Mouse (Mus musculus) midbrain, embryonic 11.5 days (tissue): ENCODE measurements around the gene Ggnbp2. TPM values are rescaled to one million over a fixed set of nuclear protein-coding genes. Genes with fewer than 3 reads are reported as not detected.
"Not testable (repeated sequence)": the region's sequence is repeated elsewhere in the genome, so short reads cannot be mapped to it uniquely, and the experiment has no call there.

ENCODE experiments used
- ATAC-seq: fragments of 200-750 bp; cut with Nextera tagmentation; 2 replicates; pipeline ENCODE4 v1.8.0; 2017; ENCODE audit warnings: moderate TSS enrichment, moderate library complexity; ENCODE audit not compliant: low FRiP score
- DNase-seq: peaks from one replicate; pipeline ENCODE4 v3.0.0; 2015; ENCODE audit warnings: low spot score; ENCODE audit errors: missing footprints
- H3K27ac ChIP-seq: fragments of 300-500 bp; sonication (generic); 2 replicates; pipeline ENCODE4 v1.5.1; 2014; ENCODE audit warnings: low read depth, low read length
- H3K27me3 ChIP-seq: fragments of 300-500 bp; sonication (generic); 2 replicates; pipeline ENCODE4 v1.6.1; 2014; ENCODE audit warnings: mild to moderate bottlenecking, low read length, moderate library complexity, mixed read lengths; ENCODE audit not compliant: control insufficient read depth, insufficient read depth
- H3K36me3 ChIP-seq: fragments of 300-500 bp; sonication (generic); 2 replicates; pipeline ENCODE4 v1.6.1; 2014; ENCODE audit warnings: mild to moderate bottlenecking, low read length, moderate library complexity, mixed read lengths; ENCODE audit not compliant: control insufficient read depth, insufficient read depth
- H3K4me1 ChIP-seq: fragments of 300-500 bp; sonication (generic); 2 replicates; pipeline ENCODE4 v1.6.1; 2014; ENCODE audit warnings: low read length; ENCODE audit not compliant: control insufficient read depth, insufficient read depth
- H3K4me2 ChIP-seq: fragments of 300-500 bp; sonication (generic); 2 replicates; pipeline ENCODE4 v1.6.1; 2014; ENCODE audit warnings: mild to moderate bottlenecking, moderate library complexity
- H3K4me3 ChIP-seq: fragments of 300-500 bp; sonication (generic); 2 replicates; pipeline ENCODE4 v1.5.1; 2014; ENCODE audit warnings: low read depth, low read length
- H3K9ac ChIP-seq: fragments of 300-500 bp; sonication (generic); 2 replicates; pipeline ENCODE4 v1.6.1; 2014; ENCODE audit warnings: low read length
- H3K9me3 ChIP-seq: fragments of 300-500 bp; sonication (generic); 2 replicates; pipeline ENCODE4 v1.6.1; 2016; ENCODE audit warnings: low read length; ENCODE audit not compliant: control insufficient read depth
- WGBS: fragments of 180-500 bp; shearing (Covaris S2); extraction: QIAGEN DNeasy Blood & Tissue Kit; methylation state at CpG from one replicate; pipeline ENCODE4 v1.1.7; 2014; 5-methylcytosine and 5-hydroxymethylcytosine counted together
- polyA plus RNA-seq: library from polyadenylated mRNA; unstranded; fragments of >200 nt; fragmentation: Nextera tagmentation; extraction: Ambion mirVana; gene quantifications from 2 replicates; pipeline ENCODE4 v1.2.1, GENCODE M21; 2014

The Ggnbp2 gene
- polyA plus RNA-seq, 1 experiment from 2014 or later = 71.0 TPM

DNA sequence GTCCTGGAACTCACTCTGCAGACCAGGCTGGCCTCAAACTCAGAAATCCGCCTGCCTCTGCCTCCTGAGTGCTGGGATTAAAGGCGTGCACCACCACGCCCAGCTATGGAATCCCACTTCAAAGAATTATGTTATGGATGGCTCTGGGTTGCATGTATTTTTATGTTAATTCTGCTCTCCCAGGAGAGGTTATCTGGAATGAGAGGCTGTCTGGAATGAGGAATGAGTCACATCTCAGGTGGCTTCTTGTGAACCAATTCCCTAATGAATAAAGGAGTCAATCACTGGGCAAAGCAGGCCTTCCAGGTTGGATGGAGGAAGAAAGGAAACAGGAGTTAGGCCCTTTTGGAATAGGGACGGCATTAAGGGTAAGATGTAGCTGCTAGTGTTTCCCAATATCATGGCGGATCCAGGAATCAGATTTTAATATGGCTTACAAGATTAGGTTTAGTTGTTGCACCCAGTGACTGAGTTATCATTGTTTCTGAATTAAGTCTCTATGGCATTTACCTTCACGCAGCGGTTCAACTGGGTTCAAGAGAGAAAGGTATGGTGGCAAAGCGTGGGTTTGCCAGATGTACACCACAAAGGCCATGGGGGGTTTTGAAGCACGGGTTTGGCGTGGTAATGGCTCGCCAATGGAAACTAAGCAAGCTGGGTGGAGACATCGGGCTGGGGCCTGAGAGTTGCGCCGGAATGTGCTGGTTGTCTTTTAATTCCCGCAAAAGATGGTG lies 23.7 kb downstream of the Ggnbp2 start:
- H3K27ac ChIP-seq = no peak overlapping the region
- H3K4me1 ChIP-seq = no peaks in the 10 kb centered on the region
- H3K4me2 ChIP-seq = no peak overlapping the region
- H3K4me3 ChIP-seq = no peak overlapping the region
- ATAC-seq (no peak), DNase-seq (peak; percentile 69)
- H3K9me3 ChIP-seq = no peaks in the 10 kb centered on the region
- H3K36me3 ChIP-seq = peaks cover 7% of the 10 kb centered on the region; the same call in 1 of the 2 replicates
- 95% methylated on average over 15 of the region's 15 CpGs for WGBS
- no peak overlapping the region for H3K9ac ChIP-seq
- H3K27me3 ChIP-seq = no peaks in the 10 kb centered on the region

DNA sequence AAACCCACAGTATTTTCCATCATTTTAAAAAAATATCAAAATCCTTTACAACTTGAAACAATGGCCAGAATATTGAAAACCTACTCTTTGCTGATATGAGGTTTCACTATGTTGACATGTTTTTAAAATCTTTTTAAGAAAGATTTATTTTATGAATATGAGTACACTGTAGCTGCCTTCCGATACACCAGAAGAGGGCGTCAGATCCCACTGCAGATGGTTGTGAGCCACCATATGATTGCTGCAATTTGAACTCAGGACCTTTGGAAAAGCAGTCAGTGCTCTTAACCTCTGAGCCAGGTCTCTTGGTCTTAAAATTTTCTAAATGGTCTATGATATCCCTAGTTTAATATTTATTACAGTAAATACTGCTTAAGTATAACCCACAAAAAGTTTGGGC lies 31.3 kb downstream of the Ggnbp2 start:
- H3K27ac ChIP-seq = no peak overlapping the region
- 86% methylated on average over 2 of the region's 2 CpGs for WGBS
- no peak overlapping the region for H3K9ac ChIP-seq
- peaks cover 10% of the 10 kb centered on the region; the same call in 1 of the 2 replicates for H3K36me3 ChIP-seq
- no peak overlapping the region for H3K4me2 ChIP-seq
- no peaks in the 10 kb centered on the region for H3K27me3 ChIP-seq
- no peak overlapping the region for H3K4me3 ChIP-seq
- H3K9me3 ChIP-seq = no peaks in the 10 kb centered on the region
- ATAC-seq = no peak
- H3K4me1 ChIP-seq = no peaks in the 10 kb centered on the region
- DNase-seq = no peak

- peak overlapping the region; percentile 96 for H3K4me2 ChIP-seq
- DNase-seq, H3K9me3 ChIP-seq, ATAC-seq, H3K4me1 ChIP-seq, H3K27me3 ChIP-seq, H3K36me3 ChIP-seq: not testable (repeated sequence)
- 0 out of 2 replicates have a peak overlapping the region, but pooled peaks have one; percentile 3 for H3K27ac ChIP-seq
- 81% methylated on average over 11 of the region's 11 CpGs for WGBS
- H3K4me3 ChIP-seq = peak overlapping the region; percentile 48
- peak overlapping the region; percentile 70 for H3K9ac ChIP-seq
These were observed 41.1 kb downstream of the Ggnbp2 start for GRCm38 (mm10) chr11:84829495-84829894.

DNA sequence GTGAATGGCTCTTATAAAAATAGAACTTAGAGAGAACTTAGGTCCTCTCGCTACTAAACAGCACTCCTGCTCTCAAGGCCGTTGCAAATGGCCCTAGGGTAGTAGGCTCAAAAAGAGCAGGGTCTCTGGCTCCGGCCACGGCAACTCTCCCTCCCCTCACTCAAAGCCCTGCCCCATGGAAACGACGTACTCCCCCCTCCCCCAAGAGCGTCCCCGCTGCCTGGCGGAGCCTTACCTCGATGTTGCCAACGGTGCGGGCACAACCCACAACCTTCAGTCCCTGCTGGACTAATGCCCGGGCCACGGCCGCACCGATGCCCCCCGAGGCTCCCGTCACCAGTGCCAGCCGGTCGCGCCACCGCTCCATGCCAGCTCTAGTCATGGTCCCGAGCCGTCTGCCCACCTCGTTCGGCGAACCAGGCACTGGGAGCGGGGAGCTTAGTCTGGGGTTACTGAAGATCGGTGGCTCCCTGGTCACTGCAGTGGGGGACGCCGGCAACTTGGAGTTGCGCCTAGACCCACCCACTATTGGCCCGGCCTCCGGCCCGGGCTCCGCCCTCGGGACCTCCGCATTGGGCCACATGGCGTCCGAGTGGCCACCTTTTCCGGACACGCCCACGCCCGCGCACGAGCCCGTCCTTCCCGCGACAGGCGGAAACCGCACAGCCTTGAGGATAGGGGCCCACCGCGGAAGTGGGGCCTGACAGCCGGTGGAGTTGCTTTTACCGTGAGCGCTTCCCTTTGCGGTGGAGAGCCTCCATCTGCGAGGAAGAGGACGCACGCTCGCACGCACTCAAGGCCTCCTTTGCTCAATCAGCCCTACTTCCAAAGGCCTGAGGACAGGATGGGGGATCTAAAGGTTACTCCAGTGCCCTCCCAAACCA lies 41.9 kb downstream of the Ggnbp2 start, which contains the start of gene Dhrs11:
Gene Dhrs11, minus strand, starts transcription at position 479 of the 884 bp plus-strand sequence.
- under 1% methylated on average over 62 of the region's 62 CpGs for WGBS
- Histone ChIP-seq H3K27ac (0 out of 2 replicates have a peak within 1 kb of the TSS, but pooled peaks have one; percentile 3), H3K9me3 (no peaks in the 10 kb centered on the region), H3K4me1 (peaks cover 5% of the 10 kb centered on the region; the same call in 1 of the 2 replicates), H3K9ac (peak within 1 kb of the TSS; percentile 70), H3K4me3 (peak within 1 kb of the TSS; percentile 48), H3K4me2 (peak within 1 kb of the TSS; percentile 96), H3K27me3 (no peaks in the 10 kb centered on the region), H3K36me3 (no peaks in the 10 kb centered on the region)
- ATAC-seq (peak; percentile 95), DNase-seq (peak; percentile 97)

- peak overlapping the region; percentile 48 for H3K4me3 ChIP-seq
- H3K27ac ChIP-seq = no peak overlapping the region
- no peak for DNase-seq
- 43% methylated on average over 3 of the region's 3 CpGs for WGBS
- no peaks in the 10 kb centered on the region for H3K27me3 ChIP-seq
- no peaks in the 10 kb centered on the region for H3K36me3 ChIP-seq
- H3K9me3 ChIP-seq = no peaks in the 10 kb centered on the region
- peak overlapping the region; percentile 96 for H3K4me2 ChIP-seq
- peak overlapping the region; percentile 70; the same call in 1 of the 2 replicates for H3K9ac ChIP-seq
- ATAC-seq = no peak
- peaks cover 5% of the 10 kb centered on the region; the same call in 1 of the 2 replicates for H3K4me1 ChIP-seq
These were observed 42.6 kb downstream of the Ggnbp2 start for GRCm38 (mm10) chr11:84827901-84828503.

DNA sequence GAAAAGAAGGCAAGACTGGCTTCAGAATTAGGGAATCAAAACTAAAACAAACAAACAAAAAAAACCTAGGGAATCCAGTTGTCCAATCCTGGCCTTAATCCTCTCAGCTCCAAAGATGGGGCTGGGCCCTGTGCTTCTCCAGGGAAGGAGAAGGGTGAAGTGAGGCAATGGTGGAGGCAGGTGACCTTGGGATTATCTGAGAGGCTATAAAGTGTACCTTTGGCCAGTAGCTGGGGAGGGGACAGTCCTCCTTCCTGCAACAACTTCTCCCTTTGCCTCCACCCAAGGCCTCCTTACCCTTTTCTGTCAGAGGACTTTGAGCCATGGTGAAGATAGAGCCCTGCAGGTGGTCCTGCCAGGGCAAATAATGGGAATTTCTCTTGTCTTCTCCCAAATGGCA lies 43.1 kb downstream of the Ggnbp2 start:
- ATAC-seq (no peak), DNase-seq (no peak)
- Histone ChIP-seq H3K36me3 (no peaks in the 10 kb centered on the region), H3K27ac (no peak overlapping the region), H3K27me3 (no peaks in the 10 kb centered on the region), H3K4me1 (peaks cover 5% of the 10 kb centered on the region; the same call in 1 of the 2 replicates), H3K9ac (no peak overlapping the region), H3K4me2 (no peak overlapping the region), H3K4me3 (no peak overlapping the region), H3K9me3 (no peaks in the 10 kb centered on the region)

DNA sequence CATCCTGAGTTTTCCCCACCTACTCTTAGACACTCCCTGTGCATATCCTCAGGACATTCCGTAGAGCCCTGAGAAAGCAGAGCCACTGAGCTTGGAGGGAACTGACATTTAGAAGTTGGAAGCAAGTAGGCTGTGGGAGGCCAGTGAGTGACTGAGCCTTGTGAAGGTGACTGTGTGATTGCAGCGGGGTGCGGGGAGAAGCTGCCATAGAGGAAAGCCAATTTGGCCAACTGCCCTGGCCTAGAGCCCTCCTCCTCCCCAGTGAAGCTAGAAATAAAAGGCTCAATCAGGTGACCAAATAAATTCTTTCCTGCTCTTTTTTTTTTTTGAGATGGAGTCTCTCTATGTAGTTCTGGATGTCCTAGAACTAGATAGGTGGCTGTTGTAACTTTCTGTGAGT lies 44.4 kb downstream of the Ggnbp2 start:
- no peaks in the 10 kb centered on the region for H3K9me3 ChIP-seq
- DNase-seq = no peak
- H3K4me1 ChIP-seq = peaks cover 5% of the 10 kb centered on the region; the same call in 1 of the 2 replicates
- no peak overlapping the region for H3K4me3 ChIP-seq
- H3K9ac ChIP-seq = no peak overlapping the region
- no peaks in the 10 kb centered on the region for H3K36me3 ChIP-seq
- no peak for ATAC-seq
- no peak overlapping the region for H3K4me2 ChIP-seq
- H3K27ac ChIP-seq = no peak overlapping the region
- 80% methylated on average over 3 of the region's 3 CpGs for WGBS
- no peaks in the 10 kb centered on the region for H3K27me3 ChIP-seq

- 90% methylated on average over 10 of the region's 10 CpGs for WGBS
- no peak for ATAC-seq
These were observed 45.3 kb downstream of the Ggnbp2 start for GRCm38 (mm10) chr11:84825261-84825807.

More at GRCm38 (mm10) chr11:84825261-84825807, 45.3 kb downstream of the Ggnbp2 start:
- Histone ChIP-seq H3K4me3 (no peak overlapping the region), H3K9me3 (no peaks in the 10 kb centered on the region), H3K27me3 (no peaks in the 10 kb centered on the region), H3K9ac (no peak overlapping the region), H3K36me3 (no peaks in the 10 kb centered on the region), H3K4me2 (no peak overlapping the region), H3K4me1 (peaks cover 5% of the 10 kb centered on the region; the same call in 1 of the 2 replicates), H3K27ac (no peak overlapping the region; the same call in 1 of the 2 replicates)
- no peak for DNase-seq
